Mouse (Mus musculus) Patski (cell line): ENCODE results near the gene Ptprn2. TPM values are rescaled to one million over a fixed set of nuclear protein-coding genes. Genes with fewer than 3 reads are reported as not detected.

Experiments used
- ATAC-seq: fragments of 100-300 bp; one replicate; pipeline ENCODE4 v1.8.0; 2021
- CTCF ChIA-PET: fragments of 350-600 bp; sonication (Branson Sonifier 250); formaldehyde crosslinking; loops from one replicate; lab custom pipeline; 2022; ENCODE audit warnings: inconsistent platforms; lab: Charles Lee
- POLR2A ChIA-PET: fragments of 350-600 bp; sonication (Branson Sonifier 250); formaldehyde crosslinking; loops from one replicate; lab custom pipeline; 2022; ENCODE audit warnings: antibody characterized with exemption, inconsistent platforms; lab: Charles Lee
- DNase-seq: peaks from one replicate; pipeline ENCODE4 v3.0.0-alpha.2; 2011; ENCODE audit warnings: low read depth, low spot score
- H3K27me3 ChIP-seq: fragments of 371-371 bp; one replicate; pipeline ENCODE4 v1.5.1; 2021
- CTCF ChIP-seq: fragments of 100-300 bp; IDR thresholded peaks from one replicate; pipeline ENCODE4 v1.5.1; 2021
- in situ Hi-C: fragments of 300-500 bp; cut with MboI; formaldehyde crosslinking; loops from 3 replicates; pipeline ENCODE4 v1.11.1; 2018; ENCODE audit warnings: low pct_unique_long_range_greater_than_20kb, mixed read lengths
- polyA plus RNA-seq: library from polyadenylated mRNA; unstranded; gene quantifications from one replicate; pipeline ENCODE4 v1.2.3, GENCODE M21; 2021

The Ptprn2 gene
- polyA plus RNA-seq, 1 experiment from 2014 or later: not detected

DNA sequence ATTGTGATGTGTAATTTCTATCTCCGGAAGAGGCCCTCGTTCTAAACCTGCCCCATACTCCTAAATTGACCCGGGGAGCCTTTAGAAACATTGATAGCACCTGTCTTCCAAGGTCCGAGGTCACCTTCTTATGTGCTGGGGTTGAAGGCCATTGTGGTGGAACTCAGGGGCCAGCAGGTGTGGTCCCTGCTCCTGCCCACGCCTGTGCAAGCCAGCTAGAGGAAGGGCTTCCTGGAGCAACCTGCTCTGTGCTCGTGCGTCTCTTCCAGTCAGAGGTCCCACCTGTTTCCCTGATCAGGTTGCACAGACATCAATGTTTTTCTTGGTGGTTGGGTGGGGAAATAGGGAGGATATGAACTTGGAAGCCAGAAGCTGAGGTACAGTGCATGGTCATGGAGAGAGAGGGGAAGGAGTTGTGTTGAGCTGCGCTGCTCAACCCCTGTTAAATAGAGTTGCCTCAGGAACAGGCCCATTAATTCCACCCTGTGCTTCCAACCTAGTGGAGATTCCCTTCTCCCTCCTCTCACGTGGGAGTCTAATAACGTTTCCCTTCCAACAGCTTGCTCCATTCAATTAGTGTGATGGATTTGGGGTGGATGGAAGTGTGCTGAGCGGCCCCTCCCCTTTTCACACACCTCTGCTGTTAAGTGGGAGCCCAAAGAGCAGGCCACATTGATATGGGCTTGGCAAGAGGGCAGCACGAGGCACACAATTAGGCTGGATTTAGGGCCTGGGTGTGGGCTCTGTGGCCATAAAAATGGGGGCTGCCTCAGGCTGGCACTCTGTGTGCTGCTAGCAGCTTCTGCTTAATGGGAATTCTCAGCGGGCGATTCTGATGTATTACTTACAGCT is 156.0 kb downstream of the Ptprn2 start:
- peaks cover 4% of the 10 kb centered on the region for H3K27me3 ChIP-seq
- in situ Hi-C loops: loop anchor here (25.0 kb wide), 2 partner anchors 696 to 1121 kb away; no protein-coding TSS in a partner anchor
- no peak for DNase-seq
- no peak for TF ChIP-seq CTCF
- ChIA-PET POLR2A (no interaction called here), CTCF (no interaction called here)
- ATAC-seq: no peak

DNA sequence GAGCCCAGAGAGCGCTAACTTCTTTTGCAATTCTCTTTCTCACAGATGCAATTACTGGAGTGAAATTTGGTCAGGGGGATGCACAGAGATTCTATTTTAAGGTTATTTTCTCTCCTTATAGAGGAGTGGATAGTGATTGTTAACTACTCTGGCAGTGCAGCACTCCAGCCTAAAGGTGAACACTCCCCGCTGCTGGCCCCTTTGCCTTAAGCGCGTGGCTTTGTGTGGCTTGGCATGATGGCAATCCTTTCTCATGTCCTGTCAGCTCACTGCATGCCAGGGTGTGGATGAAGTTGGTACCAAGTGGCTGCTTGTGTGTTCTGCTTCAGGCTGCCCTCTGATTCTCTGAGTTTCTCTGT is 156.7 kb downstream of the Ptprn2 start:
- ChIA-PET CTCF (no interaction called here), POLR2A (no interaction called here)
- peaks cover 4% of the 10 kb centered on the region for H3K27me3 ChIP-seq
- TF ChIP-seq CTCF: no peak
- DNase-seq (no peak), ATAC-seq (no peak)
- in situ Hi-C loops: loop anchor here (25.0 kb wide), 2 partner anchors 695 to 1120 kb away; no protein-coding TSS in a partner anchor

DNA sequence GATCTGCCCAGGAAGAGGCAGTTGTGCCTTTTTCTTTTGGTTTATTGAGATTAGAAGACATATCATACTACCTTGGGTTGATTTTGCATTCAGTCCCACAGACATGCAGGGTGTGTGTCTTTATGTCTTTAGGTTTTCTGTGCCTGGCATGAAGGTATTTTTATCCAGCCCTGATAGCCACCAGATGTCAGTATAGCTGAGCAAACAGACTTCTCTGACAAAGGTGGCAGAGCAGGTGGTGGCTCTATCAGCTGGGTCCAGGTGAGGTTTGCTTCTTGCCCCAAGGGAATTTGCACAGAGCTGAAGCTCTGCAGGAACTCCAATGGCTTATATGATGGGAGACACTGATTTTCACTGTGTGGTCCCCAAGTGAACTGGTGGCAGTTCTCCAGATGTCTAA is 161.3 kb downstream of the Ptprn2 start:
- ChIA-PET POLR2A (no interaction called here), CTCF (no interaction called here)
- ATAC-seq: no peak
- no peak for DNase-seq
- in situ Hi-C loops: loop anchor here (25.0 kb wide), 2 partner anchors 691 to 1116 kb away; no protein-coding TSS in a partner anchor
- no peak for TF ChIP-seq CTCF
- no peaks in the 10 kb centered on the region for H3K27me3 ChIP-seq

DNA sequence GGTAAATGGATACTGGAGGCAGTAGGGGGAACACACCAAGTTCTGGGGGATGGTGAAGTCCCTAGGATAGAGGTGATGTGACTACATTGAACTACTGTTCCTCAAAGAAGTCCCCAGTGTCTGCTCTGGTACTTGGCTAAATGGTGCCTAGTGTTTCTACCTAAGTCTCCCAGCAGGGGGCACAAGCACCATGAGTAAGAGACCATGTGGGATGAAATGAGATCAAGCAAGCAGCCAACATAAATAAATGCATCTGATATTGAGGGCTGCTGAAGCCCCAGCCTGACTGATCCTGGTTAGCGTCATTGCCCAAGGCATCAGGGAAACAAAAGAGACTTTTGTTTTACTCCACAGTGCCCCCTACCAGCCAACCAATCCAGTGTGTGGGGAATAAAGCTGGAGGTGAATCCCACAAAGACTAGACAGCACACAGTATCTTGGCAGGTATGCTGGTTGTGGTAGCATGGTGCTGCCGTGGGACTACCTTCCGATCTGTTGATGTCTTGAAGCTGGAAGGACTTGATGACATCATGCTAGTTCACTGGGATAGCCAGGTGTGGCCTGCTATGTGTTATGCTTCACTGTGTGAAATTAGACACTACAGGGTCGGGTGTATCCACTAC is 163.2 kb downstream of the Ptprn2 start:
- peak; percentile 34 for TF ChIP-seq CTCF
- POLR2A ChIA-PET: no interaction called here
- no peaks in the 10 kb centered on the region for H3K27me3 ChIP-seq
- CTCF ChIA-PET: interaction anchor here (1.1 kb wide), 1 partner anchor 677 kb away, joined by 3 read pairs; no protein-coding TSS in a partner anchor
- ATAC-seq (no peak), DNase-seq (no peak)
- in situ Hi-C loops: loop anchor here (25.0 kb wide), 2 partner anchors 689 to 1114 kb away; no protein-coding TSS in a partner anchor

DNA sequence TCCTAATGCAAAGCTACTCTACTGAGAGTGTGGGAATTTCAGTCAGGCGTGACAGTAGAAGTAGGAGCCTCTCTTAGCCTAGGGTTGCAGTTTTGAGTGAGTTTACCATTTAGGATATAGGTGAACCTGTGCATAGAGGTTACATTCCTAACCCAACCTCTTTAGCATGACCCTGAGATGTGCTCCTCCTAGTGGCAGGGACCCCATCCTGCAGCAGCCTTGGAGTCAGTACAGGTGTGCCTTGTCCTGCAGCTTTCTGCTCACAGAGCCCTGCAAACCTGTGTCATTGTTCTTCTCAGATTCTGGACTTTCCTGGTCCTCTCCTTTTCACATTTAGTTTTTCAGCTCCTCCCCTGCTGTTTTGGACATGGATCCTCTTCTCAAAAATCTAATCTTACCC is 168.2 kb downstream of the Ptprn2 start:
- DNase-seq (no peak), ATAC-seq (no peak)
- in situ Hi-C loops: no loop called here
- H3K27me3 ChIP-seq: no peaks in the 10 kb centered on the region
- TF ChIP-seq CTCF: peak; percentile 13
- ChIA-PET POLR2A (no interaction called here), CTCF (no interaction called here)

DNA sequence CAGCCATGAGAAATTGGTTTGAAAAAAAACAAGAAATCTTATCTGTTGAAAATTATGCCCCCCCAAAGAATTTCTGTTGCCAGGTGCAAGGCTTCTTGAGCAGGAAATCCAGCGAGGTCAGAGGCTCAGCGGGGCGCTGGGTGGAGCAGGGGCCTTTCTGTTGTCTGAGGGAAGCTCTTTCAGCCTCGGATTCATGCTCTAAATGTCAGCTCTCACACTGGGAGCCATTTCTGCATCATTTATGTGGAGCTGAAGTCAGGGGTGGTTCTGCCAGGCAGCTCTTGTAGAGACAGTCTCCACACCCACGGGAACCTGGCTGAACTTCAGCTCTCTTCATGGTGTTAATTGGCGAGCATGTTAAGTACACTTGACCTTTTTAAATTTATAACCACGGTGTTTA is 174.6 kb downstream of the Ptprn2 start:
- DNase-seq: no peak
- ChIA-PET CTCF (no interaction called here), POLR2A (no interaction called here)
- no peak for TF ChIP-seq CTCF
- in situ Hi-C loops: no loop called here
- ATAC-seq: no peak
- H3K27me3 ChIP-seq: no peaks in the 10 kb centered on the region

DNA sequence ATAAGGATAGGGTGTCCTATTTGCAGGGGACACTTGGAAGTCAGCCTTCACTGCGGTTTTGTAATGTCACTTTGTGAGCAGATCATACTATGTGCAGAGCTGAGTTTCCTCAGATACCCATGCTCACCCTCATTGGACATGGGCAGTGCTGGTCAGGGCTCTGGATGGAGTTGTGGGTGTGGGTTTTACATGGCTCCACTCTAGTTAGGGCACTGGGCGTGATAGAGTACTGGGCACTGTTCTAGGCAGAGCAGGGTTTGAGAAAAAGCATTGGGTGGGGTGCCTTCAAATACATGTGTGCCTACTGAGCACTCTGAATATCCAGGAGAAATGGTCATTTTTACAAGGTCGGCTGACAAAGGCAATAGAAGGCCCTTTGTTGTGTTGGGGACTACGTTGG is 175.5 kb downstream of the Ptprn2 start:
- ChIA-PET POLR2A (no interaction called here), CTCF (no interaction called here)
- DNase-seq (no peak), ATAC-seq (no peak)
- no peak for TF ChIP-seq CTCF
- no peaks in the 10 kb centered on the region for H3K27me3 ChIP-seq
- in situ Hi-C loops: no loop called here

DNA sequence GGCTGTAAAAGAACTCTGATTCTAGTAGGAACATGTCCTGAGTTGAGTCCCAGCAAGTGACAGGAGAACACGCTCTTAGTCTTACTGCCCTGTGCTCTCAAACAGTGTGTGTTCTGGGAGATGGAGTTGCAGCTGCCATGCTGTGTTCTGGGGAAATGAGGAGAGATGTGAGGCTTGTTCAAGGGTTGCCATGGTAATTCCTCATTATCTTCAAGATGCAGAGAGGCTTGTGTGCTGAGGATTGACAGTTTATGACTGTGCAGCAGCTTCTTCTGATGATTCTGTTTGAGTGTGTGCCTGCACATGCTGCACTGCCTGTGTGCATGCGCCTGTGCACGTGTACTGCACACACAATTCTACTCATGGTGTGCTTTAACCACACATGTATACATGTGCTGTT is 192.2 kb downstream of the Ptprn2 start:
- DNase-seq: no peak
- in situ Hi-C loops: no loop called here
- TF ChIP-seq CTCF: no peak
- ChIA-PET POLR2A (no interaction called here), CTCF (interaction anchor here (1.0 kb wide), 1 partner anchor 14 kb away, joined by 3 read pairs; no protein-coding TSS in a partner anchor)
- ATAC-seq: no peak
- no peaks in the 10 kb centered on the region for H3K27me3 ChIP-seq

DNA sequence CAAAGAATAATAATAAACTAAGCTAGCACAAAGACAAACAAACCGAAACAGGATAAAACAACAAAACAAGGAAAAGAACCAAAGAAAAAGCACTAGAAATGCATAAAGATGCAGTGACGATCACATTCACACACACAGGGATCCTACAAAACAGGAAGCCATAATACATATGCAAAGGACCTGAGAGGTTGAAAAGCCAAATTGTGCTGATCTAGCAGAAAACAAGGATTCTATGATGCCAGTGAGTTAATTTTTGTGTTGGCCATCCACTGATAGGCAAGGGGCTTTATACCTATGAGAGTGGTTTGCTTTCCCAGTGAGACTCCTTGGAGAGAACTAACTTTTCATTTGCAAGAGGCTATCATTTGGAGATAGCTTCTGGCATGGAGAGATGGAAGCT is 204.3 kb downstream of the Ptprn2 start:
- in situ Hi-C loops: no loop called here
- ChIA-PET POLR2A (interaction anchor here (0.6 kb wide), 1 partner anchor 19 kb away, joined by 3 read pairs; no protein-coding TSS in a partner anchor), CTCF (no interaction called here)
- H3K27me3 ChIP-seq: no peaks in the 10 kb centered on the region
- TF ChIP-seq CTCF: no peak
- ATAC-seq: no peak
- no peak for DNase-seq

DNA sequence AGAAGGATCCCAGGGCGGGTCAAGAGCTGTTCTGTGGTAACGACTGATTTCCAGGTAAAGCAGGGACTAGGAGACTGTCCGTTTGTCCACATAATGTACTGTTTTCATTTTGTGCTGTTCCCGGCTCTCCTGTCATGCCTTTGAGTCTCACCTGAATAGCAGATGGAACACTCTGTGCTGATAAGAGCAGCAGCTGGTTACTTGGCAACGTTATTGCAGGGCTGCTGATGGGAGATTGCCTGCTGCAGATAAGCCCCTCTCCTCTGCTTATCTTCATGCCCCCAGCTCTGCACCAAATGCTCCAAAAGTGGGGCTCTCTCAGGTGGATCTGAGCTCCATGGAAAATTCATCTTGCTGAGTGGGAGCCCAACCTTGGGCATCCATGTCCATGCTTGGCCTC is 224.0 kb downstream of the Ptprn2 start:
- no peaks in the 10 kb centered on the region for H3K27me3 ChIP-seq
- POLR2A ChIA-PET: no interaction called here
- no peak for TF ChIP-seq CTCF
- DNase-seq: no peak
- CTCF ChIA-PET: no interaction called here
- no peak for ATAC-seq
- in situ Hi-C loops: no loop called here

DNA sequence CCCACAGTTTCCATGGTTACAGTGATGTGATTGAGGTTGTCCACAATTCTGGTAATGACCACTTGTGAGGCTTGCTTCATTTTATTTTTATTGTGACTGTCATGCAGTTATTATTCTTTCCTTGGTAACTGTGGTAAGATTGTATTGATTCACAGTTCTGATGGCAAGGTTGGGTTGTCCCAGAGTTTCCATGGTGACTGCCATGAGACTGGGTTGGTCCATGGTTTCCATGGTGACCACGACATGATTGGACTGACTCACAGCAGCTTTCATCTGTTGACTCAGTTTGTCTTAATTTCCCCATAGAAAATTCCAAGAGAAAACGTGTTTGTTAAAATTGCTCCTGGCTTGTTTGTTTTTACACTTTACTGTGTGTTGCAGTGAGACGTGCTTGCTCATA is 225.2 kb downstream of the Ptprn2 start:
- no peak for DNase-seq
- no peak for TF ChIP-seq CTCF
- ChIA-PET CTCF (no interaction called here), POLR2A (no interaction called here)
- no peaks in the 10 kb centered on the region for H3K27me3 ChIP-seq
- in situ Hi-C loops: no loop called here
- no peak for ATAC-seq
